Mouse (Mus musculus) testis, adult 2 months (tissue): ENCODE data around the gene Bcor. TPM values are rescaled to one million over a fixed set of nuclear protein-coding genes. Genes with fewer than 3 reads are reported as not detected.

Experiments
- H3K27ac ChIP-seq: fragments of 200-500 bp; 2 replicates; pipeline ENCODE4 v1.5.1; 2012; ENCODE audit warnings: low read depth, low read length; ENCODE audit not compliant: control insufficient read depth, insufficient read depth
- H3K27me3 ChIP-seq: fragments of 200-500 bp; 2 replicates; pipeline ENCODE4 v1.6.1; 2012; ENCODE audit warnings: mild to moderate bottlenecking, low read length, moderate library complexity; ENCODE audit not compliant: control insufficient read depth, insufficient read depth
- H3K36me3 ChIP-seq: fragments of 200-500 bp; 2 replicates; pipeline ENCODE4 v1.6.1; 2012; ENCODE audit warnings: mild to moderate bottlenecking, low read length; ENCODE audit not compliant: control insufficient read depth, insufficient read depth
- H3K4me1 ChIP-seq: fragments of 200-500 bp; 2 replicates; pipeline ENCODE4 v1.6.1; 2012; ENCODE audit warnings: low read length; ENCODE audit not compliant: control insufficient read depth, insufficient read depth
- H3K4me3 ChIP-seq: fragments of 200-500 bp; 2 replicates; pipeline ENCODE4 v1.5.1; 2012; ENCODE audit warnings: low read depth, mild to moderate bottlenecking, low read length, moderate library complexity, mixed read lengths; ENCODE audit not compliant: control insufficient read depth
- CTCF ChIP-seq: fragments of 200-500 bp; IDR thresholded peaks from 2 replicates; pipeline ENCODE4 v1.5.1; 2012; ENCODE audit warnings: low read depth, mild to moderate bottlenecking, inconsistent platforms, low read length, moderate library complexity; ENCODE audit not compliant: control insufficient read depth, insufficient read depth, insufficient replicate concordance
- POLR2A ChIP-seq: fragments of 200-500 bp; IDR thresholded peaks from 2 replicates; pipeline ENCODE4 v1.6.1; 2012; ENCODE audit warnings: low read depth, mild to moderate bottlenecking, inconsistent platforms, low read length, moderate library complexity; ENCODE audit not compliant: control insufficient read depth
- polyA plus RNA-seq: library from polyadenylated mRNA; depleted of rRNA; stranded (reverse); fragments of >200 nt; gene quantifications from 2 replicates; pipeline ENCODE4 v1.2.3, GENCODE M21; 2012

Bcor gene
- polyA plus RNA-seq, 1 experiment = 0.72 TPM

DNA sequence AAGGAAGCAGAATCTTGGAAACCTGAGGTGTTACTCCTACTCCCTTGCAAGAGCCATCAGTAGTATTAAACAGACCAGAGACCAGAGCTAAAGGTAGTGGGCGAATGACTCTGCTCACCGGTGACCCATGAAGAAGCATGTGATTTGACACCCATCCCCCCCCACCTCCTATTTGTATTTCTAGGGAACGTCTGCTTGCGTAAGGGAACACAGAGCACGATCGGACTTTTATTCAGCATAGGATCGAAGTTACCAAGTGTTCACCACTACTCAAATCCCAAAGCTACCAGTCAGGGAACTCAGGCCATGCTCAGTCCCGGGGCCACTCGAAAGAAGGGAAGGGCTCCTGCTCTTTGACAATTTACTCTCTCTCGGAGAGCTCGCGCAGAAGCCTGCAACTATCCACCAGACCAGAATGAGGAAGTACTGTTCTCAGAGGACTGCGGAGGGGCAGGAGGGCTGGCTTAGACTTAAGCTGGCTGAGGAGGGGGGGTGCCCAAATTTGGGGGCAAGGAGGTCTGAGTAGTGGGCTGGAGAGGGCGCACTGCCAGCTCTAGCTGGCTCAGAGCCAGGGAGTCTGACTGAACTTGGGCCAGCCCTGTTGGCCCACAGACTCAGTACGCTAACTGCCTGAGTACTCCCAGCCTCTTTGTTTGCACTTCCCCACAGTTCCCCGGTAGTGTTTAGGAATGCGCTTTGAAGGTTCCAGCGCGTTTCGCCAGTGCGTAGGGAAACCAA is 37.4 kb downstream of the Bcor start:
- Histone ChIP-seq H3K27ac (peak overlapping the region; percentile 29; the same call in 1 of the 2 replicates), H3K4me1 (peaks cover 14% of the 10 kb centered on the region), H3K36me3 (no peaks in the 10 kb centered on the region), H3K27me3 (no peaks in the 10 kb centered on the region), H3K4me3 (no peak overlapping the region; the same call in 1 of the 2 replicates)
- no peak for TF ChIP-seq CTCF
- TF ChIP-seq POLR2A = no peak

DNA sequence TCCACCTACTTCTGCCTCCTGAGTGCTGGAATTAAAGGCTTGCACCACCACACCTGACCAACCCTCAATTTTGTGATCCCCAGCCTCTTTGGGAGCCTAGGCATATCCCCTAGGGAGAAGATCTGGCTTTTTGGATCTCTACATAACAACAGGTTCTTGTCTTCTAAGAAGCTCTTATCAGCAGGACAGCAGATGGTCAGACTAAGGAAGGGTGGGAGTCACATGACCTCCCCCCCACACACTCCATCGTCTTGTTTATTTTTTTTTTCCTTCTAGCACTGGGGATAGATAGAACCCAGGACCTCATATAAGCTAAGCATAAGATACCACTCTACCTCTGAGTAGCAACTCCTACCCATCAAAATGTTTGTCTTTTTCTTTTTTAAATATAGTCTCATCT is 40.7 kb downstream of the Bcor start:
- Histone ChIP-seq H3K27ac (no peak overlapping the region), H3K27me3 (no peaks in the 10 kb centered on the region), H3K4me3 (no peak overlapping the region)

GRCm38 (mm10) chrX:12116128-12116527 is 44.0 kb downstream of the Bcor start:
- Histone ChIP-seq H3K36me3 (no peaks in the 10 kb centered on the region), H3K4me3 (no peak overlapping the region), H3K27me3 (no peaks in the 10 kb centered on the region), H3K27ac (no peak overlapping the region), H3K4me1 (no peaks in the 10 kb centered on the region)
- TF ChIP-seq CTCF = no peak
- TF ChIP-seq POLR2A = no peak

More for the DNA sequence above, 40.7 kb downstream of the Bcor start:
- TF ChIP-seq CTCF (no peak), POLR2A (no peak)
- Histone ChIP-seq H3K4me1 (peaks cover 5% of the 10 kb centered on the region), H3K36me3 (no peaks in the 10 kb centered on the region)

DNA sequence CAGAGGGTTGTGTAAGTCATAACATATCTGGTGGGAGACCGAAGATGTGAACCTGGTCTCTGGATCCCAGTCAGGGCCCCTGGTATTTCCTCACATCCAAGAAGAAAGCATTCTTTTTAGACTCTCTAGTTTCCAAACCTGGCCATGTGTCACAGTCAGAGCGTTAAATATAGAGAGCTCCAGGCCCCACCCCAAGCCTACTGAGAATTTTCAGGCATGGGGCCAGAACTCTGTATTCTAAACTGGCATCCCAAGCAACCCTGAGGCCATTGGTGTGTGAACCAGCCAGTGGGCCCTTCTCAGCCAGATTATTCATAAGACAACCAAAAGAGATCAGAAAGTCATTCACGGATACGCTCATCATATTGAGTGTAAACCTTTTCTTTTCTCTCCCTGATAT is 48.0 kb downstream of the Bcor start:
- Histone ChIP-seq H3K4me1 (no peaks in the 10 kb centered on the region), H3K27me3 (no peaks in the 10 kb centered on the region), H3K27ac (no peak overlapping the region), H3K4me3 (no peak overlapping the region), H3K36me3 (no peaks in the 10 kb centered on the region)
- TF ChIP-seq POLR2A (no peak), CTCF (no peak)

DNA sequence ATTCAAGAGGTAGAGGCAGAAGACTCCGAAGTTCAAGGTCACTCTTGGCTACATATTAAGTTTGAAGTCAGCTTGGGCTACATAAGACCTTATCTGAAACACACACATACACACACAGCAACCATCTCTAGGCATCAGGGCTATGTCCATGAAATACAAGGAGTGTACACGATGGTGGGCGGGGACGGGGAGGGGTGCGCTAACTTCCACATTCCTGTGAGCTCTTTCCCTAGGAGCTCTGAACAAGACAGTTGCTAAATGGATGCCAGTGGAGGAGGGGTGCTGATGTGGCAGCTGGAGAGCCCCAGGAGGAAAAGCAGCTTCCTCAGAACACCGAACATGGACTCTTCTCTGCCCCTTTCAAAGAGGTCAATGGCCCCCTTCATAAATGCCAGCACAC is 49.6 kb downstream of the Bcor start:
- TF ChIP-seq CTCF (no peak), POLR2A (no peak)
- Histone ChIP-seq H3K27me3 (no peaks in the 10 kb centered on the region), H3K27ac (no peak overlapping the region), H3K4me1 (no peaks in the 10 kb centered on the region), H3K4me3 (no peak overlapping the region), H3K36me3 (no peaks in the 10 kb centered on the region)

DNA sequence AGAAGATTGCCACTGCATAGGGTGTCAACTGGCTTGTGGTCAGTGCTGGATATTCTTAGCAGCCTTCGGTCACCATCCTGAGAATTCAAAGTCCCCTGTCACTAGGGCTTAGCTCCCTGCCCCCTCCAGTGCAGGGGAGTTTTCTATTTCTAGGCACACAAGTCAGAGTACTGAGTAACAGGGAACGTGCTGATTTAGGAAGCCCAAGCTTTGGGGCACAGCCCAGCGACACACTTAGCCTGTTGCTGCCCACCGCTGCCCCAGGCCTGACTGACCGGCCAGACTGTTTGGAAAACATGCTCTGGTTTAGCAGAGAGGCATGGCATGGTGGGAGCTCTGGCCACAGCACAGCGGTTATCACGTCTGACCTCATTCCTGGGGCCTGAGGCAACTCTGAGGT is 54.8 kb downstream of the Bcor start:
- Histone ChIP-seq H3K27me3 (no peaks in the 10 kb centered on the region), H3K36me3 (no peaks in the 10 kb centered on the region), H3K4me1 (no peaks in the 10 kb centered on the region), H3K27ac (no peak overlapping the region), H3K4me3 (no peak overlapping the region)
- TF ChIP-seq CTCF (no peak), POLR2A (no peak)

DNA sequence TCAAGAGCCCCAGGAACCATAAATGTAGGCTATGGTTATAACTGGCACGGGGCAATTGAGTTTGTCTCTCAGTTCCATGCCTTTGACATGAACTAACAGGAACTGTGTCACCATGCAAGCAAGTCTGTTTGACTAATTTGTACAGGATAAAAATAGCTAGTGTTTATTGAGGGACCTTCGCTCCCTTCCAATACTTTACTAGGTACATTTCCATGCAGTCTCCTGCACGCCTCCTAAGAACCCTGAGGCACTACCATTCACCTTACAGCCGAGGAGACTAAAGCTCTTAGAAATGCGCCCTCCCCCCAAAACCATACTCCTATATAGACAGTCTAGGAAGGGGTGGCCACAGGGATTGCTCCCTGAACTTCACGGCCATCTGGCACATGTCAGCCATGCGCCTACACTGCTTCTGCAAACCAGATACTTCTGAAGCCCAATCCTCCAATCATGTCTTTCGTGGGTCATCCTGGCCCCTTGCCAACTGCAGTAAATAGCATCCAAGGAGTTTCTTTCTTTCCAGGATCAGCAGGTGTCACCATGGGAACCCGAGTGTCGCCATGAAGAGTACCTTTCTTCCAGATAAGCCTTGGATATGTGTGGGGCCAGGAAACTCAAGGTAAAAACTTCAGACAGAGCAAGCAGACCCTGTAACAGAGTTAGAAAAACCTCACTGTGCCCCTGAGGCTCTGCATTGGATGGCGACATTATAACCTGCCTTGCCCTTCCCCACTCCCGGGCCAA is 63.2 kb downstream of the Bcor start:
- Histone ChIP-seq H3K4me3 (no peak overlapping the region), H3K27me3 (no peaks in the 10 kb centered on the region), H3K27ac (no peak overlapping the region), H3K36me3 (no peaks in the 10 kb centered on the region), H3K4me1 (peaks cover under 1% of the 10 kb centered on the region; the same call in 1 of the 2 replicates)
- TF ChIP-seq POLR2A = no peak
- TF ChIP-seq CTCF = no peak
